Mouse (Mus musculus) Patski (cell line): ENCODE measurements around the gene Nosip. TPM values are rescaled to one million over a fixed set of nuclear protein-coding genes. Genes with fewer than 3 reads are reported as not detected.
A peak's percentile ranks its signal among the peaks of the same experiment; 100 is the strongest.

ENCODE experiments used
- ATAC-seq: fragments of 100-300 bp; one replicate; pipeline ENCODE4 v1.8.0; 2021
- CTCF ChIA-PET: fragments of 350-600 bp; sonication (Branson Sonifier 250); formaldehyde crosslinking; loops from one replicate; lab custom pipeline; 2022; ENCODE audit warnings: inconsistent platforms; lab: Charles Lee
- POLR2A ChIA-PET: fragments of 350-600 bp; sonication (Branson Sonifier 250); formaldehyde crosslinking; loops from one replicate; lab custom pipeline; 2022; ENCODE audit warnings: antibody characterized with exemption, inconsistent platforms; lab: Charles Lee
- DNase-seq: peaks from one replicate; pipeline ENCODE4 v3.0.0-alpha.2; 2011; ENCODE audit warnings: low read depth, low spot score
- H3K27me3 ChIP-seq: fragments of 371-371 bp; one replicate; pipeline ENCODE4 v1.5.1; 2021
- CTCF ChIP-seq: fragments of 100-300 bp; IDR thresholded peaks from one replicate; pipeline ENCODE4 v1.5.1; 2021
- in situ Hi-C: fragments of 300-500 bp; cut with MboI; formaldehyde crosslinking; loops from 3 replicates; pipeline ENCODE4 v1.11.1; 2018; ENCODE audit warnings: low pct_unique_long_range_greater_than_20kb, mixed read lengths
- polyA plus RNA-seq: library from polyadenylated mRNA; unstranded; gene quantifications from one replicate; pipeline ENCODE4 v1.2.3, GENCODE M21; 2021

Nosip gene
- polyA plus RNA-seq, 1 experiment from 2014 or later: 77.4 TPM

DNA sequence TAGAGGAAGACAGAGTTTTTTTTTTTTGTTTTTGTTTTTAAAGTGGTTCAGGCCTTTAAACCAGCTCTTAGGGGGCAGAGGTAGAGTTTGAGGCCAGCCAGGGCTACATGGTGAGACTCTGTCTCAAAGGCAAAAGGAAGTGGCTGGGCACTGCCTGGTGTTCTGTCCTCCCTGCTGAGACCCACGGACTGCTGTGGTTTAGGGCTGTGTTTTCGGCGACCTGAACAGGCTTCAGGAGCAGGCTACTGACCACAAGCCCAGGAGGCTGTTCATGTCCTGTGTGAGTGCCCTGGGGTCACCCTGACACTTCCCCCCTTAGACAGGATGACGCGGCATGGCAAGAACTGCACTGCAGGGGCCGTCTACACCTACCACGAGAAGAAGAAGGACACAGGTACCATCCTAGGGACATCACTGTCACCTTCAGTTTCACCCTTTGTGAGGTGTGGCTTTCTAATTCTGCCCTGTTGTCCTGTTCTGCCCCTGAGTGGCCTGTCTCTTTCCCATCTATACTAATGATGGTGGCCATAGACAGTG is 11.0 kb downstream of the Nosip start:
- no peak for TF ChIP-seq CTCF
- CTCF ChIA-PET: no interaction called here
- POLR2A ChIA-PET: no interaction called here
- in situ Hi-C loops: no loop called here
- H3K27me3 ChIP-seq: no peaks in the 10 kb centered on the region
- no peak for ATAC-seq
- DNase-seq: no peak

- ChIA-PET CTCF (no interaction called here), POLR2A (no interaction called here)
- DNase-seq (no peak), ATAC-seq (no peak)
- in situ Hi-C loops: no loop called here
- TF ChIP-seq CTCF: no peak
- no peaks in the 10 kb centered on the region for H3K27me3 ChIP-seq
These were observed 11.7 kb downstream of the Nosip start for GRCm38 (mm10) chr7:45073949-45074348.

DNA sequence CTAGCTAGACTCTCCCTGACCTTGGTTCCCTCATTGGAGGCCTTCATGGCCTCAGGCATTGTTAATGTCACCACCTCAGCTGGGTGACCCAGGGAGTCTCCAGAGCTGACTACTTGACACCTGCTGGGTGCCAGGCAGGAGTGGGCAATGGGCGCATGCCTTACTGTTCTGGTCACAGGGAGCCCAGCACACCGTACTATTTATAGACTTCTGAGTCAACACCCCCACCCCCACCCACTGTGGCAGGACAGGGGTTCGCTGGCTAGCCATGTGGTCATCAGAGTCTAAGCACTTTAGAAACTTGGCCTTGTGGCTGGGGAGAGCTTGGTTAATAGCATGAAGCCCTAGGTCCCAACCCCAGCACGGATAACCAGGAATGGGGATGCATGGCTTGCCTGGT is 13.2 kb downstream of the Nosip start:
- peak; percentile 84 for DNase-seq

DNA sequence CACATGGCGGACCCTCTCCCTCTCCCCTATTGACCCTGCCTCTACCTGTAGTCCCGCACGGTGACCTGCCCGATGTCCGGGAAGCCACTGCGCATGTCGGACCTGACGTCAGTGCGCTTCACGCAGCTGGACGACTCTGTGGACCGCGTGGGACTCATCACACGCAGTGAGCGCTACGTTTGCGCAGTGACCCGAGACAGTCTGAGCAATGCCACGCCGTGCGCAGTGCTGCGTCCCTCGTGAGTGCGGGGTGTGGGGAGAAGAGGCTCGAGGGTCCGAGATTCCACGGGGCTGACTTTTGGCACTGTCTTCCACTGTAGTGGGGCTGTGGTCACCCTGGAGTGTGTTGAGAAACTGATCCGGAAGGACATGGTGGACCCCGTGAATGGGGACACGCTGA is 14.3 kb downstream of the Nosip start:
- POLR2A ChIA-PET: interaction anchor here (0.9 kb wide), 1 partner anchor 46 kb away, joined by 3 read pairs; no protein-coding TSS in a partner anchor

More for the DNA sequence above, 13.2 kb downstream of the Nosip start:
- ATAC-seq: peak; percentile 85
- in situ Hi-C loops: no loop called here
- POLR2A ChIA-PET: interaction anchor here (0.8 to 1.2 kb wide), 4 partner anchors 21 to 49 kb away, joined by 3 to 5 read pairs (median 3); partner anchors contain the start of gene Rps11
- CTCF ChIA-PET: interaction anchor here (1.8 kb wide), 1 partner anchor 8 kb away, joined by 7 read pairs; no protein-coding TSS in a partner anchor
- H3K27me3 ChIP-seq: no peaks in the 10 kb centered on the region
- no peak for TF ChIP-seq CTCF

DNA sequence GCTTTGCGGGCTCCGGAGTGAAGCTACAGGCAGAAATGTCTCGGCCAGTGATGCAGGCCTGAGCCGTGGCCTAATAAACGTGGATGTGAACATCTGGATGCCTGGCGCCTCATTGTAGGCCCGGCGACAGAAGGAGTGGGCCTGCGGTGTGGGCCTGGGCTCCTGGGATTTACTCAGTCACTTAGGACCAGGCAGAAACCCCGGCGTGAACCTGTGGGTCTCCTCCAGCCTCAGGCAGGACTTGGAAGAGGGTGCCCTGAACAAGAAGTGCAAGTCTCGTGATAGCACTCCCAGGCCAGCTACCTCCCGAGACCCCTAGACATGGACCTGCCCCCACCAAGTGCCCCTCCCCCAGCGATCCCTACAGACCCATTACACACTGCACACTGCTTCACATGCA is 15.1 kb downstream of the Nosip start:
- TF ChIP-seq CTCF: no peak
- in situ Hi-C loops: no loop called here
- DNase-seq (no peak), ATAC-seq (no peak)
- H3K27me3 ChIP-seq: no peaks in the 10 kb centered on the region
- POLR2A ChIA-PET: no interaction called here
- CTCF ChIA-PET: no interaction called here

More for the DNA sequence above, 14.3 kb downstream of the Nosip start:
- in situ Hi-C loops: no loop called here
- ATAC-seq (no peak), DNase-seq (no peak)
- CTCF ChIA-PET: interaction anchor here (1.8 kb wide), 1 partner anchor 9 kb away, joined by 7 read pairs; no protein-coding TSS in a partner anchor
- TF ChIP-seq CTCF: no peak
- H3K27me3 ChIP-seq: no peaks in the 10 kb centered on the region

DNA sequence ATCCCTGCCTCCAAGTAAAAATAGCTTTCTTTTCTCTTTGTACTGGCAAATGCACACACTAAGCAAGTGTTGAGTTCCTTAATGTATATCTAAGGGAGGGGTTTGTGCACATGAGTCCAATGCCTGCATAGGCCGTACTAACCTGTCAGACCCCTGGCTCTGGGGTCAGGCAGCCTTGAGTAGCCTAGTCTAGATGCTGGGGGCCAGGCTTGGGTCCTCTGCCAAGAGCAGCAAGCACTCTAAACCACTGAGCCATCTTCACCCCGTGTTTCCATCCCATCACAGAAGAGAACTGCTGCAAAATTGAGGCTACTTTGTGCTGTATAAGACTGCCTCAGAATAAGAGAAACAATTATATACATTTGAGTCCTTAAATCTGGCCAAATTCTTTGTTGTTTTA is 15.6 kb downstream of the Nosip start:
- ATAC-seq: no peak
- POLR2A ChIA-PET: no interaction called here
- H3K27me3 ChIP-seq: no peaks in the 10 kb centered on the region
- no peak for TF ChIP-seq CTCF
- in situ Hi-C loops: no loop called here
- no peak for DNase-seq
- CTCF ChIA-PET: no interaction called here

- DNase-seq: no peak
- ChIA-PET POLR2A (no interaction called here), CTCF (interaction anchor here (2.1 kb wide), 1 partner anchor 10 kb away, joined by 6 read pairs; no protein-coding TSS in a partner anchor)
- ATAC-seq: no peak
- H3K27me3 ChIP-seq: no peaks in the 10 kb centered on the region
- in situ Hi-C loops: no loop called here
- no peak for TF ChIP-seq CTCF
These were observed 16.3 kb downstream of the Nosip start for GRCm38 (mm10) chr7:45078513-45078912.

- POLR2A ChIA-PET: no interaction called here
- TF ChIP-seq CTCF: no peak
- CTCF ChIA-PET: interaction anchor here (0.9 to 2.1 kb wide), 5 partner anchors 10 to 94 kb away, joined by 3 to 7 read pairs (median 4); partner anchors contain the start of gene Prmt1
- DNase-seq: no peak
- no peaks in the 10 kb centered on the region for H3K27me3 ChIP-seq
- in situ Hi-C loops: no loop called here
- no peak for ATAC-seq
These were observed 17.6 kb downstream of the Nosip start for GRCm38 (mm10) chr7:45079856-45080255.

DNA sequence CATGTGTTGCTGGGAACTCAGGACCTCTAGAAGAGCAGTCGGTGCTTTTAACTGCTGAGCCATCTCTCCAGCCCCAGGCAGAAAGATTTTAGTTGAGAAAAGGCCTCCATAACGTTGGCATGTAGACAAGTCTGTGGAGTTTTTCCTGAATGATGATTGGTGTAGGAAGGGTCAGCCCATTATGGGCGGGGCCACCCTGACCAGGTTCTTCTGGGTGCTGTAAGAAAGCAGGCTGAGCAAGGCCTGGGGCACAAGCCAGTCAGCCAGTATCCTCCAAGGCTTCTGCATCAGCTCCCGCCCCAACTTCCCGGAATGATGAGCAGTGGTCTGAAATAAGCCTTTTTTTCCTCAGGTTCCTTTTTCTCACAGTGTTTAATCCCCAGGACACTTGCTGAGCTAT is 18.8 kb downstream of the Nosip start:
- POLR2A ChIA-PET: no interaction called here
- in situ Hi-C loops: no loop called here
- DNase-seq (no peak), ATAC-seq (no peak)
- TF ChIP-seq CTCF: no peak
- H3K27me3 ChIP-seq: no peaks in the 10 kb centered on the region
- CTCF ChIA-PET: interaction anchor here (1.1 to 1.7 kb wide), 3 partner anchors 8 to 95 kb away, joined by 4 to 7 read pairs (median 4); partner anchors contain the start of gene Prmt1

GRCm38 (mm10) chr7:45082401-45083299 is 20.4 kb downstream of the Nosip start:
- ChIA-PET CTCF (interaction anchor here (1.3 kb wide), 1 partner anchor 15 kb away, joined by 3 read pairs; no protein-coding TSS in a partner anchor), POLR2A (no interaction called here)
- H3K27me3 ChIP-seq: no peaks in the 10 kb centered on the region
- no peak for ATAC-seq
- no peak for TF ChIP-seq CTCF
- no peak for DNase-seq
- in situ Hi-C loops: no loop called here
